Mouse (Mus musculus) heart, postnatal 10 days (tissue): ENCODE measurements around the gene Syngr2. TPM values are rescaled to one million over a fixed set of nuclear protein-coding genes. Genes with fewer than 3 reads are reported as not detected.

Experiments used
- DNase-seq, 2 experiments: peaks; one replicate each; pipeline ENCODE4 v3.0.0; 2021
- intact Hi-C: fragments of 180-260 bp; cut with DNase I; formaldehyde crosslinking; loops from one replicate; pipeline ENCODE4 v1.15.1; 2025
- total RNA-seq, 2 experiments: library from RNA; stranded (reverse); gene quantifications; 2 replicates each; pipeline ENCODE4 v1.2.3; 2021

Gene Syngr2
- 100 to 1,000 TPM; 100 to 105 TPM for total RNA-seq

- DNase-seq: peak; percentile 83
- intact Hi-C loops: no loop called here
Observed at GRCm38 (mm10) chr11:117809407-117810311, at the start of gene Syngr2, which contains the start of gene Gm20708. Gene Syngr2, plus strand, starts transcription at chr11:117809668. Gene Gm20708, plus strand, starts transcription at chr11:117809668.

GRCm38 (mm10) chr11:117760374-117761119 lies 48.9 kb upstream of the Syngr2 start:
- intact Hi-C loops: no loop called here
- DNase-seq: no peak

GRCm38 (mm10) chr11:117761801-117762200 lies 47.7 kb upstream of the Syngr2 start:
- no peak for DNase-seq
- intact Hi-C loops: no loop called here

- DNase-seq: peak in 1 of 2 experiments; percentile 42
- intact Hi-C loops: no loop called here
Observed at GRCm38 (mm10) chr11:117762246-117762645, 47.2 kb upstream of the Syngr2 start.

- intact Hi-C loops: no loop called here
- peak in 1 of 2 experiments; percentile 38 for DNase-seq
Observed at GRCm38 (mm10) chr11:117764319-117764718, 45.1 kb upstream of the Syngr2 start.

GRCm38 (mm10) chr11:117765361-117765760 lies 44.1 kb upstream of the Syngr2 start:
- intact Hi-C loops: no loop called here
- DNase-seq: no peak

- no peak for DNase-seq
- intact Hi-C loops: no loop called here
Observed at GRCm38 (mm10) chr11:117766275-117766674, 43.2 kb upstream of the Syngr2 start.

GRCm38 (mm10) chr11:117768725-117769682 lies 40.5 kb upstream of the Syngr2 start:
- intact Hi-C loops: no loop called here
- no peak for DNase-seq

GRCm38 (mm10) chr11:117769683-117770047 lies 39.8 kb upstream of the Syngr2 start:
- intact Hi-C loops: loop anchor here (5.0 kb wide), 1 partner anchor 57 kb away; no protein-coding TSS in a partner anchor
- no peak for DNase-seq

- no peak for DNase-seq
- intact Hi-C loops: loop anchor here (5.0 kb wide), 1 partner anchor 58 kb away; no protein-coding TSS in a partner anchor
Observed at GRCm38 (mm10) chr11:117770407-117770806, 39.1 kb upstream of the Syngr2 start.

- intact Hi-C loops: loop anchor here (5.0 kb wide), 1 partner anchor 60 kb away; no protein-coding TSS in a partner anchor
- no peak for DNase-seq
Observed at GRCm38 (mm10) chr11:117772352-117772751, 37.1 kb upstream of the Syngr2 start.

- intact Hi-C loops: loop anchor here (5.0 kb wide), 1 partner anchor 63 kb away; no protein-coding TSS in a partner anchor
- DNase-seq: peak; percentile 52 to 61
Observed at GRCm38 (mm10) chr11:117774925-117775324, 34.5 kb upstream of the Syngr2 start.

- intact Hi-C loops: no loop called here
- DNase-seq: no peak
Observed at GRCm38 (mm10) chr11:117775540-117775939, 33.9 kb upstream of the Syngr2 start.

GRCm38 (mm10) chr11:117776085-117776792 lies 33.2 kb upstream of the Syngr2 start:
- intact Hi-C loops: no loop called here
- no peak for DNase-seq

- DNase-seq: no peak
- intact Hi-C loops: no loop called here
Observed at GRCm38 (mm10) chr11:117777111-117777510, 32.4 kb upstream of the Syngr2 start.

- intact Hi-C loops: no loop called here
- no peak for DNase-seq
Observed at GRCm38 (mm10) chr11:117778031-117778430, 31.4 kb upstream of the Syngr2 start.

GRCm38 (mm10) chr11:117778851-117779433 lies 30.5 kb upstream of the Syngr2 start:
- intact Hi-C loops: no loop called here
- peak; percentile 40 to 55 for DNase-seq

- intact Hi-C loops: no loop called here
- DNase-seq: peak; percentile 82 to 83
Observed at GRCm38 (mm10) chr11:117779434-117780198, 29.9 kb upstream of the Syngr2 start.

- DNase-seq: no peak
Observed at GRCm38 (mm10) chr11:117780199-117780515, 29.3 kb upstream of the Syngr2 start.

More at GRCm38 (mm10) chr11:117780199-117780515, 29.3 kb upstream of the Syngr2 start:
- intact Hi-C loops: no loop called here
